Mouse (Mus musculus) c-Kit-positive CD71-negative TER-119-negative erythroid progenitor cells, embryonic 14.5 days (primary cell): ENCODE data around the gene Klhl31.

Experiments
- DNase-seq: peaks from one replicate; pipeline ENCODE4 v3.0.0-alpha.2; 2013; ENCODE audit warnings: low read depth

Gene Klhl31

DNA sequence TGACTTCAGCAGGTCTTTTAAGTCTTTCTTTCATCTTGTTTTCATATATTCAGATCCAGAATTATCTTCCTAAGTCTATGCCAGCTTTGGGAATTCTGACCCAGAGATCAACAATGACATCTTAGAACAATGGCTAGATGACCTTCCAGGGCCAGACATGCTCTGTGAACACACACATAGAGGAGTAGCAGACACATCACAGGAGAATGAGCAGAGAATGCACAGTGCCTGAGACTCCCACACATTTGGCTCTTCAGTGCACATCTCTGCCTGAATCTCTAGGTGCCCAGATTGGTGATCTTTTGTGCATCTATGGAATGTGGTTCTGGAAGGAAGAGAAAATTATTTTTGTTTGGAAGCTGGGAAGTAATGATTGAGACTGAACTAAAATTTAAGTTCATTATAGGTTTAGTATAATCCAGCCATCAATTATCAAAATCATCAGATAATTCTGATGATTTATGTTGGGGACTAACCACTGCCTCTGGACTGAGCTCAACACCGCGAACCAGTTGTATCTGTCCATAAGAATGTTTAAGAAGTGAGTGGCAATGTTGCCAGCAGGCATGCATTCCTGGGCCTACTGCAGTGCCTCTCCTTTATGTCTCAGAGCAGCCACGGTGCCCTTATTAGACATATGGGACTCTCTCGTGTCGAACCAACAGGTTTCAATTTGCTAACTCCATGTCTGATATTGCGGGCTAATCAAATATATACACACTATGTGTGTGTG, 12.8 kb upstream of the Klhl31 start:
- DNase-seq: no peak

DNA sequence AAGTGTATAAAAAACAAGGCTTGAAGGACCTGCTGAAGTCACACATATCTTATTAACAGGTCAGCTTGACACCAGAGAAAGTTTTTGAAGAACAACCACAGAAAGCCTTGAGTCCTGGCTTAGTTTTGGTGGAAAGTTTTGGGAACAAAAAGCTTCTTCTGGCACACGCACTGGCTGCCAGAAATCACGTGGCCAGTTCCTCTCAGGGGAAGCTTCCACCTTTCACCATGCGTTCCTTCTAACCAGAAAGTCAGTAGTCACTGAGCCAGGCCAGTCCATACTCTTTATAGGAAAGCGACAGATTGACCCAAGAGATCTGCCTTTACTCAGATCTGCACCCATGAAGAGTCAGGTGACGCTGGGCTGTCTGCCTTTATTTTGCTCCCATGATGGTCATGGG, 12.1 kb upstream of the Klhl31 start:
- DNase-seq: no peak

DNA sequence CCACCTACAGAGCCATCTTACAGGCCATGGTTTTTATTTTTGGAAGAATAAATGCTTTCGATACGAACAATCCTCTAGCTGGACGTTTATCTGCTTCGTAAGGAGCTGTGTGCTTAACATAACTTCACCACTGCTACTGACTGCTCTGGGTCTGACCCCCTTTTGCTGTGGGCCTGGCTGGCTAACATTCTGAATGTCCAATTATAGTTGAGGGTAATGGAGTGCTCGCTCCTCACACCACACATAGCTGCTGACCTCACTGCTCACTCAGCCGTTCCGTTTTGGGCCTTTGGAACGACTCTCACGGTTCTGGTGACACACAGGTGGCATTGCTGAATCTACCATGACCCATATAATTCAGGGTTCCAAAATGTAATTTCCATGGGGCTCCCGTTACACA, 7.6 kb upstream of the Klhl31 start:
- DNase-seq: no peak

DNA sequence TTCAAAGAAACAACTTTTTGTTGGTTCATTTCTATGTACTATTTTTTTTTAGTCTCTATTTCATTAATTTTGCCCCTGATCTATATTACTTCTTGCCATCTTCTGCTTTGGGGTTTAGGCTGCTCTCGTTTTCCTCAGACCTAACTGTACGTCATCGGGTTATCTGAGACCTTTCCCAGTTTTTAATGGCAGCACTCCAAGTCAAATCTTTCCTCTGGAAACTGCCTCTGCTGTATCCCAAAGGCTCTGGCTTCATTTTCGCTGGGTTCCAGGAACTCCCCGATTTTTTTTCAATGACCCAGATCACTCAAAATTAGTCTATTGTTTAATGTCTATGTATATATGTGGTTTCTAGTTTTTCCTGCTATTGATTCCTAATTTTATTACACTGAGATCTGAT, 6.6 kb upstream of the Klhl31 start:
- DNase-seq: no peak

DNA sequence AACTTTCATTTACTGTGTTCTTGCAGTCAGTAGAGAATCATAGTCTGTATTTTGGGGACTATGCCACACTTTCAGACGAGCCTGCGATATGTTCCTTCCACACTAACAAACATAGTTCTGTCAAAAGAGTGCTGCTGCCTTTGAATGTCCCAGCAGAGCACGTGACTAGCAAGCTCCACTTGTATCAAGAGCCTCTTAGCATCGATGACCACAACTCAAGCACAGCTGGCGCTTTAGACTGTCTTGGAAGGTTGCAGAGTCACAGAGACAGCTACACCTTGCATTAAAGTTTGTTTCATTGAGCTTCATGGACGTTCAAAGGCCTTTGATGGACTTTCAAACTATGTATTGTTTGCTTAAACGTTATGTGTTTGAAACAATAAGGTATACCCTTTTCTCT, 5.5 kb upstream of the Klhl31 start:
- no peak for DNase-seq

DNA sequence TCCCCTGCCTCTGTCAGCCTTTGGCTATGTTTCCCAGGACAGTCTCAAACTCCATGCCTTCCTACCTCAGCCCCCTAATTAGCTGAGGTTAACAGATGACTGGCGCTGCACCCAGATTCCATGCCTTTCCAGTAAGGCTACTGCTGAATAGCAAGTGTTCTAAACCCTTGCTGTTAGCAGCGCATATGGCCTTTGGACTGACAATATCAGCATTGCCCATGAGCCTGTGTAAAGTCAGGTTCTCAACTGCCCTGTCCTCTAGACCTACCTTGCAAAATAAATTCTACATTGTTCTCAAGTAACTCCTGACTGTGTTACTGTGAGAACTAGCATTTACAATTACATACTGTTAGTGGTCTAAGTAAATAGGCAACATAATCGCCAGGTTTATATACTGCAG, 3.9 kb upstream of the Klhl31 start:
- no peak for DNase-seq

DNA sequence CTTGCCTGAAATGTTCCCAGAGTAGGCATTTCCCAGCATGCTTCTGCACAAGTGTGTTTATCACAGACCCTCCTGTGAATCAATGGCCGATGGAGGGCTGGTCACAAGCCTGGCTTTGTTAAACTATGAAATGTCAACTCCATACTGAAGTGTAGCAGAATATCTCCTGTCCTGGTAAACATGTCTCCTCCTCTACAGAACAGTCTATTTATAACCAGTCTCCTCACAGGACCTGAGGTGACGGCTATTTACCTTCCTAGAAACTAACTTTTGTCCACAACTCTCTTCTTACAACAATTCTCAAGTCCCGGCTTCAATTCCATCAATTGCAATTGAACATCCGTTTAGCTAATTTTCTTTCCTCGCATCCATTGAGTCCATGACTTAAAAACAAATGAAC, 297 bp upstream of the Klhl31 start:
- DNase-seq: no peak

DNA sequence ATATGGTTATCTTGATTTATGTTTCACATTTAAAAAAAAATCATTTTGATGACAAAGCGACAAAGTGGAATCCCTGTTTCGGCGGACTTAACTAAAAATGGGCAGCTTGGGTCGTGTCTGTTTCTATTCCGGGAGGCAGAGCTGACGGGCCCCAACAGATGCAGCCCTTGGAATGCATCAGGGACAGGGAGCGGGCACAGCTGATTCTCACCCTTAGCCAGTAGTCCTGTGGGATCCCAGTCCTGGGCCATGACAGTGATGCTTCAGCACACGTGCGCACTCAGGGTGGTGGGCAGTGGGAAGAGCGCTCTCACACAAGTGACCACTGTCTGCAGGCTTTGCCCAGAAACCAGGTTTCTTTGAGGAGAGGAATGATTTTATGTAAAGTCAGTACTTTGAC, 1.1 kb downstream of the Klhl31 start:
- no peak for DNase-seq

DNA sequence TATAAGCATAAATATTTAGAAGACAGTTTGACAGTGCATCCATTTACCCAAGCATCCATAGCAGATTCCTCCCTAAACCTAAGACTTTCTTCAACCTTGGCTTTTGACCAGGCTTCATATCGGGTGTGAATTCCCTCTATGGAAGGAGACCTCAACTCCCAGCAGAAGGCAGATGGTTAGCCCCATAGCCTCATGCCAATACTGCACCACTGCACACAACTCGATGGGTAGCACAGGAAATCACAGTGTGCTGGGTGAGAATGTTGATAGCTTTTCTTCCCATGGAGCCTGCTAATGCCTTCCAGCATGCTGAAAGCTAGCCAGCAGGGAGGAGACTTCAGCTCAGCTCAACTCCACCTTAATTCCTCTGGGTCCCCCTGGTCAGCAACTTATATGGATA, 8.9 kb downstream of the Klhl31 start:
- no peak for DNase-seq

DNA sequence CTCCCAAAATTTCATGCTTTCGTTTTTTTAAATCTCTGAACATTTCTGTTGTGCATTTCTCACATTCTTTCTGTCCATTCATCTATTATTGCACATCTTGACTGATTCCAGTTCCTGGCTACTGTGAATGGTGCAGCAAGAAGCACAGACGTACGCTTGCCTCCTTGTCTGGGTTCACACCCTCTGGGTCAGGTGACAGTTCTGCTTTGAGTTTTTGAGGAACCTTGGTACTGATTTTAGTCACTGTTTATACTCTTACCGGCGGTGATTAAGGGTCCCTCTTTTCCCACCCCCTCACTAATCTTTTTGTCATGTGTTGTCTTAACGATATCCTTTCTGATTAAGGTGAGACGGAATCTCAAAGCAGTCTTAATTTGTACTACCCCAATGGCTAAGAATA, 15.5 kb downstream of the Klhl31 start:
- DNase-seq: no peak

DNA sequence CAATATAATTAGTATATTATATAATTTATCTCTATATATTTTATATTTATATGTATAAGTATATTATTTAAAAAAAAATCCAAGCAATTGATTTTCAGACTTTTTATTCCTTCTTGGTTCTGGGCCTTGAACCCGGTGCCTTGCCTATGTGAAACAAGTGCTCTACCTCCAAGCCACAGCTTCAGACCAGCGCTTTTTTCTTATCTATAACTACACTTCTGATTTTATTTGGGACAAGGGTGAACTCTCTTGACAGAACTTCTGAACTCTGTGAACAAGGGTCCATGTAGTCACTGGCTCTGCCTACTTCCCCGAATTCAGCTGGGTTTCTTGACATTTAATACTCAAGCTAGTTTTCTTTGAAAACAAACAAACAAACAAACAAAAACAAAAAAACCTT, 17.6 kb downstream of the Klhl31 start:
- no peak for DNase-seq

DNA sequence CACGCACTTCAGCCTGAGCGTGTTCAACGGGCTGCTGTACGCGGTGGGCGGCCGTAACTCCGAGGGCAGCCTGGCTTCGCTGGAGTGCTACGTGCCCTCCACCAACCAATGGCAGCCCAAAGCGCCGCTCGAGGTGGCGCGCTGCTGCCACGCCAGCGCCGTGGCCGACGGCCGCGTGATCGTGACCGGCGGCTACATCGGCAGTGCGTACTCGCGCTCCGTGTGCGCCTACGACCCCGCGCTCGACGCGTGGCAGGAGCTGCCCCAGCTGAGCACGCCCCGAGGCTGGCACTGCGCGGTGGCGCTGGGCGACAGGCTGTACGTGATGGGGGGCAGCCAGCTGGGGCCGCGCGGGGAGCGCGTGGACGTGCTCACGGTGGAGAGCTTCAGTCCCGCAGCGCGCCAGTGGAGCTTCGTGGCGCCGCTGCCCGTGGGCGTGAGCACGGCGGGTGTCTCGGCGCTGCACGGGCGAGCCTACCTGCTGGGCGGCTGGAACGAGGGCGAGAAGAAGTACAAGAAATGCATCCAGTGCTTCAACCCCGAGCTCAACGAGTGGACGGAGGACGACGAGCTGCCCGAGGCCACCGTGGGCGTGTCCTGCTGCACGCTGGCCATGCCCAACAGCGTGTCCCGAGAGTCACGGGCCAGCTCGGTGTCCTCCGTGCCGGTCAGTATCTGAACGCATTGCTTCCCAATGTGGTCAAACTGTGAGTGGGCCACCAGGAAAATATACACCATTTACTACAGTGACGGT, 19.1 kb downstream of the Klhl31 start:
- DNase-seq: peak; percentile 4

DNA sequence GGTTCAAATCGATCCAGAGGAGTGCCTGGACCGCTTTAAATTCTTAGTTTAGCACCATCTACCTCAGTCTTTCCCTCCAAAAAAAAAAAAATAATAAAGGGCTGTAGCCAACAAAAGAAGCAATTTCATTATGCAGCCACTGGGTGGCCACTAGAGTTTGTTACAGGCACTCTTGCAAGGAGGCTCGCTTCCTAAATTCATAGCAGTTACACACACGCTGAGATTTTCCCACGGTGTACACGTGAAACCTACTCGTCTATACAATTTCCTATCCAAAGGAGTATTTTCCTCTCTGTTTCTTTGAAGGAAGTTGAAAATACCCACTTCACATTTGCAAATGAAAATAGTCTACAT, 19.6 kb downstream of the Klhl31 start:
- DNase-seq: peak; percentile 56

DNA sequence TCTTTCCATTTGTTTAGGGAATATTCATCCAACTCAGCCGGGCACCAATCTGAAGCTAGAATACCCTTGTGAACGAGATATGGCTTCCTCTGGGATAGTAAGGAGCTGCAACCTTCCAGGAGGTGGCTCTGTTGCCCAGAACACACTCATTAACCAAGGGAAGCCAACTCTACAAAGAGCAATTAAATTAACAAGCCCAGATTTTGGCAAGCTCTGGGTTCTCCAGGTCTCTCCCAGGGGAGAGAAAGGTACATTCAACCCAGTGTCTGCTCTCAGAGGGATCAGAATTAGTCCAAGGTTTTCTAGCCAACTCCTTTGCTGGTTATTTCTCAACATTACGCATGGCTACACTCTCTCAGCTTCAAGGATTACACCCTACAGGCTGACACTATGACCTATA, 26.6 kb downstream of the Klhl31 start:
- DNase-seq: no peak

DNA sequence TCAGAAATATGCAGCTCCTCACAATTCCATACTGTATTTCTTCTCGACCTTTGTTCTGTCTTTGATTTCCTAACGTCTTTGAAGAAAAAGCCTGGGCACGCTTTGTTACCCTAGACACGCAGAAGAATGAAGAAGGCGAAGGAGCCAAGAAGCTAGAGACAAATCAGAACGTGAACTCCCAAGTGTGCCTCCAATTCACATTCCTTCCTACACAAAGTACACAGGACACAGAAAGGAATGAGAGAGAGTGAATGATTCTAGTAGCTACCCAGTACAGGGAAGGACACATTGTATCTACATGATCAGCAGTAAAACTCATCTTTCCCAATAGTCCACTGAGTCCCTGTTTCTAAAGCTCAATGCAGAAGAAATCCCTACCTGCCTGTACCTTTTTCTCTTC, 33.8 kb downstream of the Klhl31 start:
- DNase-seq: no peak

DNA sequence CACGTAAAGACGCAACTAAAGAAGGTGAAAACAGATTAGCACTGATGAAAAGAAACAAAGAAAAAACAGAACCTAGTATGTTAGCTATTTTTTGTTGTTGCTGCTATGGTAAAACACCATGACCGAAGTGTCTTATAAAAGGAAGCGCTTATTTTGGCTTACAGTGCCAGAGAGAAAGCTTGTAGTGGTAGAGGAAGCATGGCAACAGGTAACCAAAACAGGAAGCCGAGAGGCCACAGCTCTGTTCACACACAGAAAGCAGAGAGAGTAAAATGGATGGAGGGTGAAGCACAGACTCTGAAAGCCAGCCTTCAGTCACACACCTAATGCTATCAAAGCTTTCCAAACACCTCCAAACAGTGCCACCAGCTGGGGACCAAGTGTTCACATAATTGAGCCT, 34.7 kb downstream of the Klhl31 start:
- DNase-seq: no peak

DNA sequence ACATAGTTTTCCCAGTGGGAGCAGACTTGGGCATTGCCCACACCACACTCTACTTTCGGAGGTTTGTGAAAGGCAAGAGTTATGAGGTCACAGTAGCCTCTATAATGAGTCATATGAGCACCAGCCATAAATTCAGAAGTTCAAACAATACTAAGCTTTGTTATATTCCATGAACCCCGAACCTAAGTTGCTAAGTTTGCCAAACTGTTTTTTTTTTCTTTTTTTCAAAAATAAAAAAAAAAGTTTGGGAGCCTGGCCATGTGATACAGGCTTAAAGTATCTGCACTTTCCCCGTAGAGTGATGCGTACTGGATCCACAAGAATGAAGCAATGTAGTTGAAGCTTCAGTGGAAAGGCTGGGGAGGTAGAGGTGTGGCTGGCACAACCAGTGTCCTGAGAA, 36.9 kb downstream of the Klhl31 start:
- no peak for DNase-seq

DNA sequence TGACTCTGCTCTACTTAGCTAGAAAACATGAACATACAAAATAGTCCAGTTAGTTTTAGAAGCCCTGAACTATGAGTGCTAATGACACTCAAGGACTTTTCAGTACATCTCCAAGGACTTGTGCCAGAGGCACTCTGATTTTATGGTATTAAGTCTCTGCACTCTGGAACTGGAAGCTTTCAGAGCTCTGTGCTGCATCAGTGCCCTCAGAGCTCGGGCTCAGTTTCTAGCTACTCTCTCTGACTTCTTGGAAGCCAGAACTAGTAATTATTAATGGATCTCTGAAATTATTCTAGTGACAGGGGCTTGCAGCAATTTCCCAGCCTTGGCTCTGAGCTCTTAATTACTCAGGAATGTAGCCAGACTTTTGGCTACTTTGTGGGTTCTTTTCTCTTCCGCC, 37.7 kb downstream of the Klhl31 start:
- DNase-seq: no peak

DNA sequence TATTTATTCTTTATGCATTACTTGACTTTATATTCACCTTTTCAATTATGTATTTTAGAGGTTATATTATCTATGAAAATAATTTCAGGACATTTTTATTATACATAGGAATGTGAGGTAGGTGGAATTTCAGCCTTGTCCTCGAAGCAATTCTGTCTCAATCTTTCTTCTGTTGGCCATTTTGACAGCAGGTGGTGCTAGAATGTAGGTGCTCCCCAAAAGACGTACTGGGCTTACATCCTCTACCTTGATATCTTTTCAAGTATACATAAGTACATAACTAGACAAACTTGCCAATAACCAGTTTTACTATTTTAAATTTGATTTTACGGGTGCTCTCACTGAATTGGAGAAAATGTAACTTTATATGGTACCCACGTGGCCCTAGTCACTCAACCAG, 48.6 kb downstream of the Klhl31 start:
- DNase-seq: no peak

DNA sequence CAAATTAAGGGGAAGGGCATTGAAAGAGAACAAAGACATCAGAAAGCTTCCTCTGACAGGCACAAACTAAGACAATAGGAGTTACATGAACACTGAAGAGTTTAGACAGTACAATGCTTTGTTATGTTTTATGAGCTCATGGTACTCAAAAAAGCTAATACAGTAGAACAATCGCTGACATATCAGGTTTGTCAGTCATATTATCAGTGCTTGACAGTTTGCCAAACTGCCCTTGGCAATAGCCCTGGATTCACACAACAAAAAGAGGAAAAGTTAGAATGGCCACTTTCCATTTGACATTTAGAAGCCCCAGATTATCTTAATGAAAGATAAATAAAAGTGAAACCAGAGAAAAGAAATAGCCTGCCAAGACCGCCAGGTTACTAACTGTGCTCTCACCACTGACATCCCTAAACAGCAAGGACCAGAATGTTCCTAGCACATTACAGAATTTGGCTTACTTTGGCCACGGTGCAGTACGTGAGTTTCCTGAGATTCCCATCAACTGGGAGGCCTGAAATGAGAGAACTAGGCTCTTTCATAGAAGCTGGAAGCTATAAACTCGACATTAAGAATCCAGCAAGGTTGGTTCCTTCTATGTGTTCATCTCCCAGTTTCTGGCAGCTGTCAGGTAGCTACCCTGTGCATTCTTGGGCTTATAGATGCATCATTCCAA, 49.7 kb downstream of the Klhl31 start:
- DNase-seq: no peak

DNA sequence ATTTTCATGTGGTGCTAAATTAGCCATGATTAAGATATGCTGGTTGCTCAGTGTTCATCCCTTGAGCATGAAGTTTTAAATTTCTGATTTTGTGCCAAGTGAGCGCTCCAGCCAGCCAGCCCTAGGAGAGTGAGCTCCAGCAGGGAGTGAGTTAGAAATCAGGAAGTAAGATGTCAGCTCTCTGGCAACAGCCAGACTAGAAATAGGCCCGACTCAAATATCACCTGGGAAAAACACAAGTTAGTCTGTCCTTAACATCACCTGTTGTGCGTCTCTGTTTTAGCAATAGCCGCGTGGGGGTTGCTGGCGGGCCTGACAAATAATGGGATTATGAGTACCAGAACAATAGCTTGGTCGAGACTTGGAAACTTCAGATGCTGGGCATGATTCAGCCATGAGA, 56.4 kb downstream of the Klhl31 start:
- no peak for DNase-seq

DNA sequence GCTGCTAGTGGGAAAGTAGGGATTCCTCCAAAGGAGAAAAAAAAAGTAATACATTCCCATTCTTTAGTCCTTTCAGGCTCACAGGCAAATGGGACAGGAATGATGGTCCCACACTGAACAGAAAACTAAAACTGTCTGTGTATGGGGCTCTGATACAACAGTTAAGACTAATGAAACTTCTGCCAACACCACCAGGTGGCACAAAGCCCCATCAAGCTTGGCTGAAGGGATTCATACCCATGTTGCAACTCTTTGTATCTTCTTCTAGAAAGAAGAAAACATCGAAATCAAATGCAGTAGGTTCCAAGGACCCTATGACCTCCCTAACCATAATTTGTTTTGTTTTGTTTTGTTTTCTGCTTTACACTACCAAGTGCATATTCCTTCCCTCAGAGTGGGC, 57.1 kb downstream of the Klhl31 start:
- no peak for DNase-seq

DNA sequence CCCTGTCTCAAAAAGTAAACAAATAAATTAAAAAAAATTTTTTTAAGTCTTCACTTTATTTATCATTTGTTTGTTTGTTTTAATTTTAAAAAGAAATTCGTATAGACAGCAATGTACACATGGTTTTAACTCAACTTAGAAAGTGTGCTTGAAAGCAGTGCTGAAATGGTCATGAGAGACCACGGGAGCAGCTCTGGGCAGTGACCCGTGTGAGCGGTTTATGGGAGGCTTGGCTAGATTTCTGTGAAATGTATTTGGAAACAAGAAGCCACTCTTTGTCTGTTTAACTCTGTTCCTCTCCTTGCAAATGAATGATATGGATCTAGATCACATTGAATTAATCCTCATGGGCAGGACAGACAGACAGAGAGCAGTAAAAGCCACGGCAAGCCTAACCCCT, 59.3 kb downstream of the Klhl31 start:
- no peak for DNase-seq

DNA sequence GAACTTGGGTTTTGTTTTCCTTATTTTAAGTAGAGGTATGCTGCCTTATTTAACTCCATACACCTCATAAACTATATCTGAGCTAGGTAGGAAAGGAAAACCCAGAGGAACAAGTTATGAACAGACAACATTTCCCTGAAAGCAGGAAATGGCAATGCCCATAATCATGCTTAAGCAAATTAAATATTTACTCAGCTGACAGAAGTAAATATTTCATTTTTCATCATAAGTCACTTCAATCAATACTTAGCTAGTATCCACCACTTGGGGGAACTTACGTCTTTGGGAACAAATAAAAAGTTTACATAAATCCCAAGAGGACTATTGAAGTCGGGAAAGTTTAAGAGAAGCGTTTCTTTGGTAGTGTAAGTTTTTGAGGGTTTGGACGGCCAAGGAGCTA, 67.2 kb downstream of the Klhl31 start:
- no peak for DNase-seq
